Mouse (Mus musculus) intestine, embryonic 14.5 days (tissue): ENCODE results near the gene Gtf2h1. TPM values are rescaled to one million over a fixed set of nuclear protein-coding genes. Genes with fewer than 3 reads are reported as not detected.

Experiments used
- ATAC-seq: fragments of 200-750 bp; cut with Nextera tagmentation; replicated peaks from 2 replicates; pipeline ENCODE4 v1.8.0; 2017; ENCODE audit warnings: low read depth, moderate number of reproducible peaks, moderate TSS enrichment, moderate library complexity; ENCODE audit not compliant: low FRiP score, low TSS enrichment
- DNase-seq: peaks from one replicate; pipeline ENCODE4 v3.0.0-alpha.2; 2018; ENCODE audit warnings: low spot score
- H3K27ac ChIP-seq: fragments of 300-500 bp; sonication (generic); 2 replicates; pipeline ENCODE4 v1.5.1; 2014; ENCODE audit warnings: low read depth, mild to moderate bottlenecking, control low read depth
- H3K27me3 ChIP-seq: fragments of 300-500 bp; sonication (generic); replicated peaks from 2 replicates; pipeline ENCODE4 v1.6.1; 2014; ENCODE audit warnings: low read length, control low read depth; ENCODE audit not compliant: control insufficient read depth, insufficient read depth
- H3K36me3 ChIP-seq: fragments of 300-500 bp; sonication (generic); 2 replicates; pipeline ENCODE4 v1.6.1; 2014; ENCODE audit warnings: low read length, control low read depth; ENCODE audit not compliant: control insufficient read depth, insufficient read depth
- H3K4me1 ChIP-seq: fragments of 300-500 bp; sonication (generic); replicated peaks from 2 replicates; pipeline ENCODE4 v1.6.1; 2014; ENCODE audit warnings: low read length, control low read depth, mixed read lengths; ENCODE audit not compliant: control insufficient read depth, insufficient read depth
- H3K4me2 ChIP-seq: fragments of 300-500 bp; sonication (generic); 2 replicates; pipeline ENCODE4 v1.6.1; 2014; ENCODE audit warnings: low read length
- H3K4me3 ChIP-seq: fragments of 300-500 bp; sonication (generic); 2 replicates; pipeline ENCODE4 v1.5.1; 2014; ENCODE audit warnings: low read depth, low read length, control low read depth, mixed read lengths
- H3K9ac ChIP-seq: fragments of 300-500 bp; sonication (generic); 2 replicates; pipeline ENCODE4 v1.6.1; 2014; ENCODE audit warnings: mild to moderate bottlenecking, low read length
- H3K9me3 ChIP-seq: fragments of 300-500 bp; sonication (generic); 2 replicates; pipeline ENCODE4 v1.6.1; 2016; ENCODE audit warnings: low read length, control low read depth; ENCODE audit not compliant: control insufficient read depth
- WGBS: fragments of 180-500 bp; shearing (Covaris S2); extraction: QIAGEN DNeasy Blood & Tissue Kit; methylation state at CpG from one replicate; pipeline ENCODE4 v1.1.7; 2014; 5-methylcytosine and 5-hydroxymethylcytosine counted together
- polyA plus RNA-seq: library from polyadenylated mRNA; unstranded; fragments of >200 nt; fragmentation: Nextera tagmentation; extraction: Ambion mirVana; gene quantifications from 2 replicates; pipeline ENCODE4 v1.2.1, GENCODE M21; 2014

Gene Gtf2h1
- polyA plus RNA-seq, 1 experiment from 2014 or later: 48.7 TPM

GRCm38 (mm10) chr7:46840326-46840725, 44.4 kb downstream of the Gtf2h1 start:
- WGBS: 33% methylated on average over 4 of the region's 4 CpGs
- no peak overlapping the region for H3K4me3 ChIP-seq
- H3K9ac ChIP-seq: no peak overlapping the region
- peaks cover 30% of the 10 kb centered on the region for H3K4me1 ChIP-seq
- H3K27ac ChIP-seq: no peak overlapping the region
- H3K4me2 ChIP-seq: no peak overlapping the region
- no peaks in the 10 kb centered on the region for H3K9me3 ChIP-seq
- H3K36me3 ChIP-seq: no peaks in the 10 kb centered on the region
- ATAC-seq: no peak
- no peak for DNase-seq
- no peaks in the 10 kb centered on the region for H3K27me3 ChIP-seq

- DNase-seq (no peak), ATAC-seq (no peak)
- H3K27ac ChIP-seq: no peak within 1 kb of the TSS
- no peak within 1 kb of the TSS for H3K9ac ChIP-seq
- no peaks in the 10 kb centered on the region for H3K9me3 ChIP-seq
- peaks cover 30% of the 10 kb centered on the region for H3K4me1 ChIP-seq
- H3K4me3 ChIP-seq: no peak within 1 kb of the TSS
- no peak within 1 kb of the TSS for H3K4me2 ChIP-seq
- H3K36me3 ChIP-seq: no peaks in the 10 kb centered on the region
- WGBS: 30% methylated on average over 6 of the region's 6 CpGs
- H3K27me3 ChIP-seq: no peaks in the 10 kb centered on the region
Measured at GRCm38 (mm10) chr7:46840787-46841525, 45.1 kb downstream of the Gtf2h1 start, which contains the start of gene Ldha. Gene Ldha (plus strand): TSS chr7:46841475.

- 29% methylated on average over 5 of the region's 5 CpGs for WGBS
- no peak overlapping the region for H3K4me2 ChIP-seq
- no peak for ATAC-seq
- H3K36me3 ChIP-seq: no peaks in the 10 kb centered on the region
- no peak overlapping the region for H3K4me3 ChIP-seq
- H3K27me3 ChIP-seq: no peaks in the 10 kb centered on the region
- H3K9me3 ChIP-seq: no peaks in the 10 kb centered on the region
- H3K4me1 ChIP-seq: peaks cover 35% of the 10 kb centered on the region
- no peak overlapping the region for H3K9ac ChIP-seq
- no peak overlapping the region for H3K27ac ChIP-seq
- no peak for DNase-seq
Measured at GRCm38 (mm10) chr7:46842278-46842677, 46.4 kb downstream of the Gtf2h1 start.

GRCm38 (mm10) chr7:46843576-46843975, 47.7 kb downstream of the Gtf2h1 start:
- Histone ChIP-seq H3K9ac (no peak overlapping the region), H3K4me1 (peaks cover 25% of the 10 kb centered on the region), H3K27ac (no peak overlapping the region), H3K36me3 (peaks cover 9% of the 10 kb centered on the region), H3K4me2 (no peak overlapping the region), H3K9me3 (no peaks in the 10 kb centered on the region), H3K4me3 (no peak overlapping the region), H3K27me3 (no peaks in the 10 kb centered on the region)
- ATAC-seq (no peak), DNase-seq (no peak)
- WGBS: 88% methylated on average over 4 of the region's 4 CpGs

- WGBS: 1% methylated on average over 51 of the region's 51 CpGs
- no peaks in the 10 kb centered on the region for H3K9me3 ChIP-seq
- H3K4me3 ChIP-seq: peak overlapping the region; percentile 96
Measured at GRCm38 (mm10) chr7:46845211-46845977, 49.5 kb downstream of the Gtf2h1 start.

GRCm38 (mm10) chr7:46845978-46846485, 50.1 kb downstream of the Gtf2h1 start:
- peak overlapping the region; percentile 96 for H3K4me3 ChIP-seq
- H3K9me3 ChIP-seq: no peaks in the 10 kb centered on the region
- no peak for DNase-seq
- no peaks in the 10 kb centered on the region for H3K27me3 ChIP-seq
- H3K27ac ChIP-seq: peak overlapping the region; percentile 97
- H3K4me1 ChIP-seq: peaks cover 5% of the 10 kb centered on the region
- peak overlapping the region; percentile 91 for H3K4me2 ChIP-seq
- H3K9ac ChIP-seq: peak overlapping the region; percentile 98
- ATAC-seq: no peak; the same call in 1 of the 2 replicates
- WGBS: under 1% methylated on average over 36 of the region's 36 CpGs
- H3K36me3 ChIP-seq: peaks cover 34% of the 10 kb centered on the region

More at GRCm38 (mm10) chr7:46845211-46845977, 49.5 kb downstream of the Gtf2h1 start:
- Histone ChIP-seq H3K27me3 (no peaks in the 10 kb centered on the region), H3K4me1 (peaks cover 8% of the 10 kb centered on the region), H3K27ac (peak overlapping the region; percentile 97), H3K9ac (peak overlapping the region; percentile 98), H3K36me3 (peaks cover 27% of the 10 kb centered on the region), H3K4me2 (peak overlapping the region; percentile 91)
- ATAC-seq: peak; percentile 90
- peak; percentile 98 for DNase-seq

GRCm38 (mm10) chr7:46846486-46847244, 50.8 kb downstream of the Gtf2h1 start:
- DNase-seq: peak; percentile 84
- Histone ChIP-seq H3K27me3 (no peaks in the 10 kb centered on the region), H3K4me1 (peaks cover 5% of the 10 kb centered on the region), H3K9ac (peak overlapping the region; percentile 98), H3K9me3 (no peaks in the 10 kb centered on the region), H3K4me2 (peak overlapping the region; percentile 91), H3K27ac (peak overlapping the region; percentile 97), H3K4me3 (peak overlapping the region; percentile 96), H3K36me3 (peaks cover 40% of the 10 kb centered on the region)
- 2% methylated on average over 28 of the region's 28 CpGs for WGBS
- ATAC-seq: peak; percentile 7

GRCm38 (mm10) chr7:46849287-46849686, 53.4 kb downstream of the Gtf2h1 start:
- Histone ChIP-seq H3K9me3 (no peaks in the 10 kb centered on the region), H3K9ac (no peak overlapping the region), H3K36me3 (peaks cover 66% of the 10 kb centered on the region), H3K4me3 (no peak overlapping the region), H3K27ac (no peak overlapping the region), H3K27me3 (no peaks in the 10 kb centered on the region), H3K4me1 (peaks cover 5% of the 10 kb centered on the region), H3K4me2 (no peak overlapping the region)
- no peak for DNase-seq
- no peak for ATAC-seq
- 80% methylated on average over 5 of the region's 5 CpGs for WGBS
